Mouse (Mus musculus) embryonic stem cell, embryonic (primary cell): ENCODE measurements around the gene Hpd.

Experiments
- CTCF ChIA-PET, 4 experiments: fragments of 300-600 bp in 2 of 4; fragments of 350-600 bp in 2 of 4; sonication (Branson Sonifier 250); formaldehyde crosslinking; loops; one replicate each; lab custom pipeline; 2022; ENCODE audit warnings: inconsistent platforms in 2 of 4; lab: Charles Lee
- POLR2A ChIA-PET, 4 experiments: fragments of 300-600 bp in 2 of 4; fragments of 350-600 bp in 2 of 4; sonication (Branson Sonifier 250); formaldehyde crosslinking; loops; one replicate each; lab custom pipeline; 2022; ENCODE audit warnings: antibody characterized with exemption in 4 of 4, inconsistent platforms in 1 of 4; lab: Charles Lee

Gene Hpd

DNA sequence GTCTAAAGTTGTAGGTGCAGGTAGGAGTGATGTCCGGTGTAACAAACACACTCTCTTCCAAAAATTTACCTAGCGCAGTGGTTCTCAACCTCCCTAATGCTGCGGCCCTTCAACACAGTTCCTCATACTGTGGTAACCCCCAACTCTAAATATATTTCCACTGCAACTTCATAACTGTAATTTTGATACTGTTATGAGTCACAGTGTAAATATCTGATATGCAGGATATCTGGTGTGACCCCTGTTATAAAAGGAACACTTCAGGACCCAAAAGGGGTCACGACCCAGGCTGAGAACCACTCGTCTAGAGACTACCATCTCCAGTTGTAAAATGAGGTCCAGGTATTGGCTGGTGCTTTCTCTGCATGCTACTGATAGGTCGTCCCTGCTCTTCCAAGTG, 57.4 kb downstream of the Hpd start:
- POLR2A ChIA-PET: interaction anchor here in 1 of 4 experiments (1.5 kb wide), 1 partner anchor 33 kb away, joined by 3 read pairs; no protein-coding TSS in a partner anchor
- CTCF ChIA-PET: interaction anchor here in 2 of 4 experiments (0.6 to 1.2 kb wide), 2 partner anchors 7 to 13 kb away, joined by 3 to 4 read pairs; partner anchors contain the start of gene Rhof (in 1 of the 2)

DNA sequence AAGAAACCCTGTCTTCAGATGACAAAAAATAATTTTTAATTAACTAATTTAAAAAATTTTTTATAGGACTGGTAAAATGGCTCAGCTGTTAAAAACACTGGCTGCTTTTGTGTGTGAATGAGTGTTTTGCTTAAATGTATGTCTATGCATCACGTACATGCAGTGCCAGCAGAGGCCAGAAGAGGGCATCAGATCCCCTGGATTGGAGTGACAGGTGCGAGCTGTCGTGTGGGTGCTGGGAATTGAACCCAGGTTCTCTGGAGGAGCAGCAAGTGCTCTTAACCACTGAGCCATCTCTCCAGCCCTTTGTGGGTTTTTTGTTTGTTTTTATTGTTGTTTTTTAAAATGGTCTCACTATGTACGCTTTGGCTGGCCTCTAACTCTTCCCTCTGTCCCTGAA, 60.3 kb downstream of the Hpd start:
- ChIA-PET POLR2A (interaction anchor here in 2 of 4 experiments (0.9 to 6.1 kb wide), 10 partner anchors 11 to 49 kb away, joined by 3 to 59 read pairs (median 9); partner anchors contain the start of gene Rhof (in 2 of the 2)), CTCF (interaction anchor here (0.5 to 4.8 kb wide), 28 partner anchors 10 to 1771 kb away, joined by 3 to 48 read pairs (median 4); partner anchors contain the start of genes Rhof (in 4 of the 4), Psmd9 (in 2 of the 4), Anapc5 (in 1 of the 4) and Setd1b (in 1 of the 4))
